Mouse (Mus musculus): ENCODE results near the gene Lhfpl3.

- TF ChIP-seq CTCF (IDR thresholded peaks at IDR 0.05; ENCODE audit: low read depth) (no peak), EP300 (IDR thresholded peaks at IDR 0.05; ENCODE audit: low read depth) (no peak)
Measured at GRCm38 (mm10) chr5:23111307-23111706, 365.4 kb downstream of the Lhfpl3 start.
